Mouse (Mus musculus) embryo, embryonic 11.5 days (tissue): ENCODE data around the gene Gm49353.

Experiments used
- DNase-seq: peaks from one replicate; pipeline ENCODE4 v3.0.0-alpha.2; 2012; ENCODE audit warnings: low read depth, low spot score

The Gm49353 gene

GRCm38 (mm10) chr10:29198642-29199041 is at the start of gene Gm49353:
TSS of gene Gm49353 (plus strand) at chr10:29198954.
- DNase-seq: no peak

GRCm38 (mm10) chr10:29155304-29155703 is 43.5 kb upstream of the Gm49353 start:
- no peak for DNase-seq

DNA sequence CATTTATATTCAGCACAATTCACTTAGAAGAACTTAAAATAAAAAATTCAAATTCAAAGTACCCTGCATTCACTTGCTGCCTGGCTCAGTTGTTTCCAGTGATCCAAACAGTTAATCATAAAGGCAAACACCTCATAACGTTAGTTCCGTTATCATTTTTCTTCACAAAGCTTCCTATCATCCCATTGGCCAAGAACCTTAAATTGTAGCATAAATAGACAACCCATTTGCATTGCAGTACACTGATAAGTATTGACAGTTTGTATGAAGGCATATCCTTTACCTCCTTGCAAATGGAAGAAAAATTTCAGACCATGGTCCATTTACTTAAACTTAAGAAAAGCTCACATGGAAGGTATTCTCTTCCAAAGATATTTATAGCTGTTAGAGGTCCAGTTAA is 37.1 kb upstream of the Gm49353 start:
- no peak for DNase-seq

- no peak for DNase-seq
Measured at GRCm38 (mm10) chr10:29173778-29174177, 25.0 kb upstream of the Gm49353 start.

- DNase-seq: no peak
Measured at GRCm38 (mm10) chr10:29175656-29176055, 23.1 kb upstream of the Gm49353 start.

- DNase-seq: no peak
Measured at GRCm38 (mm10) chr10:29176881-29177280, 21.9 kb upstream of the Gm49353 start.

DNA sequence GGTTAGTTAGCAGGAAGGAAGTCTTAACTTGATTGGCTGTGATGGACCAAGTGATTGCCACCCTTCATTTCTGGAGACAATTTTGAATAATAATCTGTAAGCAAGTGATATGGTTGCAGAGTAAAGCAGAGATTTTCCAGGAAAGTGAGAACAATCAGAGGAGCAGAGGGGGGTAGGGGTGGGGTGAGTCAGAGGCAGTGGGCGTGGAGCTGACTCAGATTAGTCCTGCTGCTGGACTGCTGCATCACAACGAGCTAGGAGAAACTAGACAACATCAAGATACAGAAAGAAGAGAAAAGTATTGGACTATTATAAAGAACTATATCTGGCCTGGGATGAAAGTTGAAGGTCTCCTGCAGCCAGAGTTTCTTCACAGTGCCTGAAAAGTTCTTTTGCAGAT is 20.8 kb upstream of the Gm49353 start:
- no peak for DNase-seq

DNA sequence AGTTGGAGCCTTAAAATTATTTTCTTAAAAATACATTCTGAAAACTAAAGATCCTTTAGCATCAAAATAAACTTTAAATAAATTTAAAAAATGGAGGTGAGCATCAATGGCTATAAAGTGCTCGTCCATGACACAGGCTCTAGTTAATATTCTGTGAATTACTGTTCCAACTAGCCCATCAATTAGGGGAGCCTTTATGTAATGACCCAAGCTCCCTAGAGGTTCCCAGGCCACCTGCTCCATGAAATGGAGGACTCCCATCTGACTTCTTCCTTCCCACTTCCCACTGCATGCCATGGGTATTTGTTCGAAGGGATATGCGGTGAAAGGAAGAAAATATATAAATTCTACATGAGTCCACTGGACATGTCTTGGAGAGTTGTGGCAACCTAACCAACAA is 18.5 kb upstream of the Gm49353 start:
- no peak for DNase-seq

GRCm38 (mm10) chr10:29181046-29181445 is 17.7 kb upstream of the Gm49353 start:
- no peak for DNase-seq

GRCm38 (mm10) chr10:29193769-29194168 is 5.0 kb upstream of the Gm49353 start:
- no peak for DNase-seq

GRCm38 (mm10) chr10:29196811-29197210 is 1.9 kb upstream of the Gm49353 start:
- no peak for DNase-seq

GRCm38 (mm10) chr10:29199835-29200234 is 1.1 kb downstream of the Gm49353 start:
- no peak for DNase-seq

- no peak for DNase-seq
Measured at GRCm38 (mm10) chr10:29200609-29201008, 1.9 kb downstream of the Gm49353 start.

DNA sequence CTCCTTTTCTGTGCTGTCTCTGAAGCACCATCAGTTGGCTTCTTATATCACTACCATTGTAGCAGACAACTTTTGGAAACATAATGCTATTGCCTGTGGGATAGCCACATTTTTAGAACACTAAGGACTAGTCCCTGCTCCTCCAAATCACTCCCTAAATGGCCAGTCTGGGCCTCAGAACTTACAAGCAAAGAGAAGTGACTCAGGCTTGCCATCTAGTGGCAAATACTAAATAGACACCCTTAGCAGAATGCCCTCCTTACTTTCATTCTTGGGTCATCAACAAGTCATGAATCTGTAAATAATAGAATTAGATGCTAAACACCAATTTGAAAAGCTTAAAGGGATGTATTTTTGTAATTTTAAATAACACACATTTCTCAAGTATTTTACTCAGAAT is 8.0 kb downstream of the Gm49353 start:
- peak; percentile 26 for DNase-seq

DNA sequence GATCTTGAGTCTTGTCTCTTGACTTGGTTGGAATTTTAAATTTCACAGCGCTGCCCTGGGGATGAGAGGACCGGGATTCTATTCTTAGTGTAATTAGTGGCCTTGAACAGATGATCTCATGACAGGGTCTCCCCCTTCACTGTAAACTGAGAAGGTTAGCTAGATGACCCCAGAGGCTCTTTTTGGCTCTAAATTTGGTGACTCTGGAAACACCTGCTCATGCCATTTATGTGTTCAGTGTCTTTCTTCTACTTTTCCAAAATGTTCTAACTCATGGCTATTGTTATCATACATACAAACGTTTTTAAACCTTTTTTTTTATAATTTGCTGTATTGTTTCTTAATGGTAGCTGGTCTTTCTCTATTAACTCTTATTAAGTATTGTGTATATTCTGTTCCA is 10.0 kb downstream of the Gm49353 start:
- DNase-seq: no peak

- peak; percentile 37 for DNase-seq
Measured at GRCm38 (mm10) chr10:29211453-29211852, 12.7 kb downstream of the Gm49353 start, which contains the start of gene 9330159F19Rik. TSS of gene 9330159F19Rik (plus strand) at chr10:29211606.

DNA sequence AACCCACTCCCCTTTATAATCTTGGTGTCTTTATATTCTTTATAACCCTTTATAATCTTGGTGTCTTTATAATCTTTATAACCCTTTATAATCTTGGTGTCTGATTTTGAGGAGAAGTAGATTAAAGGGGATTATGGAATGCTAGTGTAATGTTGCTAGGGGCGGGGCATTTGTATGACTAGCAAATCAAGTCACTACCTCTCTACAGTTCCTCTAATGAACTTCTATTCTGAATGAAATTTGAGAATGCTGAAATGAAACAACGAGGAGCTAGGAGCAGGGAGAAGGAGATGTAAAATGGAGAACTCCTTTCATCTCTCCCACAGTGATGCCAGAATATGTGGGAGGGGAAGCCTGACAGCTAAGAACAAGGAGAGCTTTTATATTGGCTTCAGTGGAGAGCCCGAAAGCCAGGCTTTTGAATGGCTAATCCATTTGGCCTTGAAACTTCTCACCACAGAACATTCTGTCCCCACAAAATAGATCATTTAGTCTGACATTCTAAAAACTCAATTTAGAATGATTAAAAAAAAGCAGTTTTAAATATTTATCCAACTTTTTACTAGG is 14.9 kb downstream of the Gm49353 start:
- DNase-seq: no peak

- no peak for DNase-seq
Measured at GRCm38 (mm10) chr10:29216957-29217356, 18.2 kb downstream of the Gm49353 start.

DNA sequence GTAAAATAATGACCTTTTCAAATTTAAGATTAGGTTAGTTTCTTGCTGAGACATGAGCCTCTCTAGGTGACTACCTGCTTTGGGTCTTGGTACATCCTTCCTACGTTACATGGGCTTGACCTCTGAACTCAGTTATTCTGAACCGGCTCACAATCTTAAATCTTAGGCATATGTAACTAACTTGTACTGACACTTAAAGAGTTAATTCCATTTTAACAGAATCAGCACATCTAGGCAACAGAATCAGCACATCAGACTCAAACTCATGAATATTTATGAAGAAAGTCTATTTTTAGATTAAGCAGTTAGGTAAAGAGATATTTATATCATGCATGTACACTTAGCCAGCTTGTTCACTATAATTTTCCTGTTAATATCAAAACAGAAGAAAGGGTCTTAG is 18.7 kb downstream of the Gm49353 start:
- DNase-seq: no peak

DNA sequence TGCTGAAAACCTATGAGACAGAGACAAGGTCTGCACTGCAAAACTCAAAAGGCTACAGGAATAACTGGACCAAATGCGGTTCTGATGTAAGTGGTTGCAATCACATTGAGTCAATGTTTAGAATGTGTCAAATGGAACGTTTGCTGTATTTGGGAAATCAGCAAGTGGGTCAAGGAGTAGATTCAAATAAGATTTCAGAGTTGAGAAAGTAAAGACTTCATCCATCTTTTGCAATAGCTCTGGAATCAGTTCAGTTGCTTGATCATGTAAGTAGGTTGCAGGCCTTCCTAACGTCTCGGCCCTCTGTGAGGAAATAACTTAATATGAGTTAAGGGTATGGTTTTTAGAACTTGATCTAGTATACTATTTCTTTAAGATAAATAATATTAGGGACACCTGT is 26.6 kb downstream of the Gm49353 start:
- no peak for DNase-seq

- DNase-seq: no peak
Measured at GRCm38 (mm10) chr10:29231208-29231607, 32.5 kb downstream of the Gm49353 start.
